Mouse (Mus musculus) olfactory bulb, adult 2 months (tissue): Measurements from ENCODE around the gene Ezh1.

ENCODE experiments used
- CTCF ChIP-seq: fragments of 200-500 bp; IDR thresholded peaks from 2 replicates; pipeline ENCODE4 v1.5.1; 2012; ENCODE audit warnings: low read depth, mild to moderate bottlenecking, low read length, moderate library complexity; ENCODE audit not compliant: insufficient read depth
- POLR2A ChIP-seq: fragments of 200-500 bp; IDR thresholded peaks from 2 replicates; pipeline ENCODE4 v1.6.1; 2012; ENCODE audit warnings: mild to moderate bottlenecking, low read depth, low read length, moderate library complexity; ENCODE audit not compliant: insufficient read depth

GRCm38 (mm10) chr11:101184984-101185383, 41.3 kb downstream of the Ezh1 start:
- TF ChIP-seq CTCF (no peak), POLR2A (no peak)
